Mouse (Mus musculus) erythroblast, embryonic 14.5 days (primary cell): ENCODE measurements around the gene Gm49403.

ENCODE experiments used
- GATA1 ChIP-seq: IDR thresholded peaks from 2 replicates; pipeline ENCODE4 v1.6.1; 2012; ENCODE audit warnings: low read length, inconsistent platforms, mixed read lengths
- TAL1 ChIP-seq: IDR thresholded peaks from 3 replicates; pipeline ENCODE4 v1.6.1; 2012; ENCODE audit warnings: low read length, inconsistent platforms, mixed read lengths

GRCm38 (mm10) chr19:8929224-8930088 lies 45.7 kb downstream of the Gm49403 start, which contains the start of the genes Rom1 and Eml3:
- no peak for TF ChIP-seq GATA1
- no peak for TF ChIP-seq TAL1
